Mouse (Mus musculus): ENCODE data around the gene Smarca2.
"Not testable (repeated sequence)": the region's sequence is repeated elsewhere in the genome, so short reads cannot be mapped to it uniquely, and the experiment has no call there.

Gene Smarca2

GRCm38 (mm10) chr19:26704545-26705209 is 99.8 kb downstream of the Smarca2 start:
- DNase-seq (ENCODE audit: low spot score) = no peak

- no peak for DNase-seq (ENCODE audit: low spot score)
Observed at GRCm38 (mm10) chr19:26706910-26707309, 102.1 kb downstream of the Smarca2 start.

- no peak for DNase-seq (ENCODE audit: low spot score)
Observed at GRCm38 (mm10) chr19:26709095-26709494, 104.2 kb downstream of the Smarca2 start.

GRCm38 (mm10) chr19:26711268-26711667 is 106.4 kb downstream of the Smarca2 start:
- no peak for DNase-seq (ENCODE audit: low spot score)

- no peak for DNase-seq (ENCODE audit: low spot score)
Observed at GRCm38 (mm10) chr19:26716217-26716616, 111.4 kb downstream of the Smarca2 start.

- peak; percentile 52 for DNase-seq (ENCODE audit: low spot score)
Observed at GRCm38 (mm10) chr19:26718221-26718620, 113.4 kb downstream of the Smarca2 start.

GRCm38 (mm10) chr19:26719161-26719560 is 114.3 kb downstream of the Smarca2 start:
- no peak for DNase-seq (ENCODE audit: low spot score)

GRCm38 (mm10) chr19:26721741-26722140 is 116.9 kb downstream of the Smarca2 start:
- no peak for DNase-seq (ENCODE audit: low spot score)

- no peak for DNase-seq (ENCODE audit: low spot score)
Observed at GRCm38 (mm10) chr19:26723899-26724298, 119.0 kb downstream of the Smarca2 start.

- no peak for DNase-seq (ENCODE audit: low spot score)
Observed at GRCm38 (mm10) chr19:26724626-26725025, 119.8 kb downstream of the Smarca2 start.

- DNase-seq (ENCODE audit: low spot score) = no peak
Observed at GRCm38 (mm10) chr19:26727796-26728195, 122.9 kb downstream of the Smarca2 start.

- no peak for DNase-seq (ENCODE audit: low spot score)
Observed at GRCm38 (mm10) chr19:26730486-26730885, 125.6 kb downstream of the Smarca2 start.

GRCm38 (mm10) chr19:26731121-26731520 is 126.3 kb downstream of the Smarca2 start:
- DNase-seq (ENCODE audit: low spot score) = no peak

GRCm38 (mm10) chr19:26731809-26732208 is 127.0 kb downstream of the Smarca2 start:
- DNase-seq (ENCODE audit: low spot score) = no peak

GRCm38 (mm10) chr19:26733055-26733454 is 128.2 kb downstream of the Smarca2 start:
- DNase-seq (ENCODE audit: low spot score) = no peak

- no peak for DNase-seq (ENCODE audit: low spot score)
Observed at GRCm38 (mm10) chr19:26733546-26734100, 128.8 kb downstream of the Smarca2 start.

- no peak for DNase-seq (ENCODE audit: low spot score)
Observed at GRCm38 (mm10) chr19:26734704-26735109, 129.9 kb downstream of the Smarca2 start.

- not testable (repeated sequence) for DNase-seq (ENCODE audit: low spot score)
Observed at GRCm38 (mm10) chr19:26745021-26745420, 140.2 kb downstream of the Smarca2 start.

- DNase-seq (ENCODE audit: low spot score) = no peak
Observed at GRCm38 (mm10) chr19:26745567-26745966, 140.7 kb downstream of the Smarca2 start.

- no peak for DNase-seq (ENCODE audit: low spot score)
Observed at GRCm38 (mm10) chr19:26746290-26746689, 141.4 kb downstream of the Smarca2 start.

GRCm38 (mm10) chr19:26746709-26747467 is 142.0 kb downstream of the Smarca2 start:
- DNase-seq (ENCODE audit: low spot score) = no peak

GRCm38 (mm10) chr19:26747571-26748539 is 143.0 kb downstream of the Smarca2 start:
- DNase-seq (ENCODE audit: low spot score) = peak; percentile 66

Measured in layer of hippocampus, adult 11-12 months (tissue).